Mouse (Mus musculus) left cerebral cortex, postnatal 25 days (tissue): Measurements from ENCODE around the gene Pccb. TPM values are rescaled to one million over a fixed set of nuclear protein-coding genes. Genes with fewer than 3 reads are reported as not detected.

ENCODE experiments used
- DNase-seq, 2 experiments: peaks; one replicate each; pipeline ENCODE4 v3.0.0; 2022; ENCODE audit warnings: low spot score in 2 of 2, mixed read lengths in 1 of 2
- intact Hi-C: fragments of 180-260 bp; cut with DNase I; formaldehyde crosslinking; loops from one replicate; pipeline ENCODE4 v1.15.1; 2025
- total RNA-seq, 2 experiments: library from RNA; stranded (reverse); gene quantifications; 2 replicates each; pipeline ENCODE4 v1.2.3; 2021

Pccb gene
- total RNA-seq, 2 experiments from 2014 or later, result 37.6 to 39.0 TPM

DNA sequence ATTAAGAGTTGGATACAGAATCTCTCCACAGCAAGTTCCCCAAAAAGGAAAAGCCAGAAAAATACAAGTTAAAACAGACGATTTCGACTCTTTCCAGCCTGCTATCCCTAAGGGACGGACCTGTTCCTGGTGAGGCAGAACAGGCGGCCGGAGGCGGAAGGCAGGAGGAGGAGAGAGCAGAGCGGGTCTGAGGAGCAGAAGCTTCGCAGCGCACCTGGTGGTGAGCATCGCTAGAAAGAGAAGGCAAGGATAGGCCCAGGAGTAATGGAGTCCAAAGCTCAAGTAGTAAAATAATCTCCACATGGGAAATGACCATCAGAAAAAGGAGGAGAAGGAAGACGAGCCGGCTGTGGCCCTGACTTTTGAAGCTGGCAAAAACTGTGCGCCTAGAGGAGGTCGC lies 18.6 kb upstream of the Pccb start:
- no peak for DNase-seq
- intact Hi-C loops, result no loop called here

DNA sequence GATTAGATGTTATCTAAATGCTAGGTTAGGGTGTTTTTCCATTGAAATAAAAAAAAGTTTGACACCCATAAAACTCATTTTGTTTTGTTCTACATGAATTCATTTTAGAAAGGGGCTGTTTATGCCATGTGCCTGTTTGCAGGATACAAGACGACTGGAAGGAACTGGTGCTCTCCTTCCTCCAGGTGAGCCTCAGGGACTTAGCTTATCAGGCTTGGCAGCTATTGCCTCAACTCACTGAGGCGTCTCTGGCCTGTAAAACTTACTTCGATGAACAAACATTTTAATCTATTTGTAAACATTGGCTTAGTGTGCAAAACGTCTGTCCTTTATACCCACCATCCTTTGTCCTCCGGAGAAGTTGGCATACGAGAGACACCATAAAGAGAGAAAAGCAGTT lies 18.0 kb upstream of the Pccb start:
- intact Hi-C loops, result no loop called here
- DNase-seq, result no peak

GRCm38 (mm10) chr9:101052007-101052406 lies 17.3 kb upstream of the Pccb start:
- intact Hi-C loops, result no loop called here

DNA sequence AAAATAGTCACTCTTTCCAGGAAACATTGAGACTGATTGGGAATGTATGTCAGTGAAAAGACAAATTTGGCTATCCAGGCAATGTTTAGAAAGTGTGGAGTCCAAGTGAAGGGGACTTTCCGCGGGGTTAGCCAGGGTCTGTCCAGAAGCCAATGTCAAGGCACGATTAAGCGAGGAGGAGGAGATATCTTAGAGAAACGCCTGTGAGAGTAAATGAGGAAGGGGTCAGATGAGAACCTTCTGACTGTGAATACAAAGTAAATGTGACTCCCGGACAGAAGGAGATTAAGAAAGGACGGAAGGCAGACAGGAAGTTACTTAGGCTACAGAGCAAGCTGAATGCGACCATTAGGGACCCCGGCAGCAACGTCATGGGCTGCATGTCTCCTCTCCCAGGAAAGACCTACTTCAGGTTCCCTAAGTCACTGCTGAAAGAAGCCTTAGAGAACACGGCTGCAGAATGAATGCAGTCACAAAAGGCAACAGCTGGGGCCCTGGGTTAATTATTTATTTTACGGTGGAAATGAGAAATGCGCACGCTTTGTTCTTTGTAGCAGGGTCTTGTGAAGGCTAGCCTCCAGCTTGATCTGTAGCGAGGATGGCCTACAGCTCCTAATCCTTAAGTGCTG lies 11.1 kb upstream of the Pccb start:
- intact Hi-C loops, result no loop called here
- DNase-seq, result no peak

More at GRCm38 (mm10) chr9:101052007-101052406, 17.3 kb upstream of the Pccb start:
- no peak for DNase-seq

DNA sequence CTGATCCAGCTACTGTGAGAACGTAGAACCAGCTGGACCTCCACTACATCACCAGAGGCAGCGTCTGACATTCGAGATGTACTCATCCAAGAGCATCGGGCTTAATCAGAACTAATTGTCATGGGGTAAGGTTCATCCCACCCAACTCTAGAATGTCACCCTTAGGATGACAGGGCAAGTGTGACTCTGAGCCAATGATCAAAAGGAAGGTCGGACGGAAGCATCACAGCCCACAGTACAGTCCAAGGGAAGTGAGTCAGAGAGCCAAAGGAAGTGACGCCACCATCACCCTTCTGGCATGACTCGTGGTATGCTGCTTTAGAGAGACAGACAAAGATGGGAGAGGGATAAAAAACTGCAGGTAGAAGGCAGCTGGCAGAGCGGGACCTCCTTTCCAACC lies 7.6 kb upstream of the Pccb start:
- DNase-seq, result no peak
- intact Hi-C loops, result no loop called here

- intact Hi-C loops, result no loop called here
Observed at GRCm38 (mm10) chr9:101041508-101041907, 6.8 kb upstream of the Pccb start.

DNA sequence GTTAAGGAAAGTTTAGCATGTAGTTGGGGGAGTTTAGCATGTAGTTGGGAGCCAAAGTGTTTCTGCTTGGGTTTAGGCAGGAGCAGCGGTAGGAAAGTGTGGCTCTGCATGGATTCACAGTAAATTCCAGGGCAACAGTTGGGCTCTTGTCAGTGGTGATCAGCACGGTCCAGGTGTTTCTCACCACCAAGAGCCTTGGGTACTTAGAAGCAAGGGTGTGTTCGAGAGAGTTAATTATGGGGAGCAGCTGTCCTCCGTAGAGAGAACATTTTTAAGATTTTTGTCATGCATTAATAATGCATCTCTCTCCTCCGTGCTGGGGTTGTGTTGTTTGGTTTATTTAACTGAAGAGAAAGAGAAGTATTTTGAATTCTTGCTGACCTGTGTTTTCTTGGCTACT lies 3.9 kb upstream of the Pccb start:
- DNase-seq, result no peak
- intact Hi-C loops, result no loop called here

More at GRCm38 (mm10) chr9:101041508-101041907, 6.8 kb upstream of the Pccb start:
- DNase-seq, result no peak

- intact Hi-C loops, result no loop called here
- DNase-seq, result no peak
Observed at GRCm38 (mm10) chr9:101037396-101037795, 2.7 kb upstream of the Pccb start.

DNA sequence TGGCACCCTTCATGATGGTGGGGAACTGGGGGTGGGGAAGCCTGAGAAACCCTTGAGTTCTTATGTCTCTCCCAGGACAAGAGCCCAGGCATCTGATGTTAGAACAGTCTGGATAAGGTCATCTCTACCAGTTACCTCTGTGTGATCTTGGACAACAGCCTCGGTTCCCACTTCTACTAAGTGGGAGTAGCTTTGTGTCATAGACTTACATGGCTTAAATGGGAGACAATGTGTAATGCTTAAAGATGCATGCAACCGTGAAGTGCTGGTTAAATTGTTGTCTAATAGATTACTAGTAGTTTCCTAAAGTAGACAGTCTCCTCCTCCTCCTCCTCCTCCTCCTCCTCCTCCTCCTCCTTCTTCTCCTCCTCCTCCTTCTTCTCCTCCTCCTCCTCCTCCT lies 2.2 kb upstream of the Pccb start:
- no peak for DNase-seq
- intact Hi-C loops, result no loop called here

DNA sequence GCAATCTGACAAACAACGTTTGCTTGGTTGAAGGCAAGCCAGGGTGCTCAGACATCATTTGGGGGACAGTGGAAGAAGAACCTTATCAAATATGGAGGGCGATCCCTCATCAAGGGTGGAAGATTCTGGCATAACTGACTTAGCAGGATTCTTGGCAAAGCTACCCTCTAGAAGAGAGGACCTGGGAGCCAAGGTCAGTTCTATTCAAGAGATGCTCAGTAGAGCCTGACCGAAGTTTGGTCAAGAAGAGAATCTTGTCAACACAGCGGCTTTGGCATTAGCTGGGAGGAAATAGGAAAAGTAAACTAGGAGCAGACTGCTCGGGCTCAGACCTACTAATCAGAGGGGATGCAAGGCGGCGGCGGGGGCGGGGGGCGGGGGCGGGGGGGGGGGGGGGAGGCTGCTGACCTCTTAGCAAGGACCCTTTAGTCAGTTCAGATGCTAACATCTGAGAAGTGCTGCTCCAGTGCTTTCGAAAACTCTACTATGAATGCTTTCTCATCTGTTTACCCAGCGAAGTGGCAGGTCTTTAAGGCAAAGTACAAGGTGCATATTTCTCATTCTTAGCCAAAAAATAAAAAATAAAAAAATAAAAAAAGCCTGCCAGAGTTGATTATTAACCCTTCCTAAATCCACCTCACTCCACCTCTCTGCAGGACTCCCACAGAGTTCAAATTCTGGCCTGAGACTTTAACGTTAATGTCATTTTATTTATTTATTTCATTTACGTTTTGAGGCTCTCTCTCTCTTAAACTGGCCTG lies 1.3 kb upstream of the Pccb start:
- no peak for DNase-seq
- intact Hi-C loops, result no loop called here

- intact Hi-C loops, result loop anchor here (1.0 kb wide), 1 partner anchor 39 kb away; no protein-coding TSS in a partner anchor
- no peak for DNase-seq
Observed at GRCm38 (mm10) chr9:101033761-101034447, 794 bp downstream of the Pccb start.

- no peak for DNase-seq
- intact Hi-C loops, result no loop called here
Observed at GRCm38 (mm10) chr9:101018768-101019167, 15.9 kb downstream of the Pccb start.

GRCm38 (mm10) chr9:101017734-101018516 lies 16.8 kb downstream of the Pccb start:
- no peak for DNase-seq
- intact Hi-C loops, result no loop called here

DNA sequence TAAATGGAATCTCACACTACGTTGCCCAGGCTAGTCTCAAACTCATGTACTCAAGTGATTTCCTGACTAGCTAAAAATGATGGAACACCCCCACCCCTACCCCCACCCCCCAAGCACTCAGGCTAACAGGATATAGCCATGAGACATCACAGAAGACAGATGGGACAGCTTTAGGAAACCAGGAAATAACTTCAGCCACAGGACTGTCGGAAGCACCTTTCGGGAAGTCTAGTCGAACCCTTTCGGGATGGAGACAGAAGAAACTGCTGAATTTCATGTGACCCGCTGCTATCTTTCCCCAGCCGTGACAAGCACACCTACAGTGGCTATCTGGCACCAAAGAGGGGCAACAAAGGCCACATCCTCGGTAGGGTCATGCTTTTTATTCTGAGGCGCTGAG lies 19.4 kb downstream of the Pccb start:
- DNase-seq, result no peak
- intact Hi-C loops, result no loop called here

- no peak for DNase-seq
- intact Hi-C loops, result no loop called here
Observed at GRCm38 (mm10) chr9:101012433-101012832, 22.3 kb downstream of the Pccb start.

- intact Hi-C loops, result no loop called here
- no peak for DNase-seq
Observed at GRCm38 (mm10) chr9:101005866-101006265, 28.8 kb downstream of the Pccb start.

DNA sequence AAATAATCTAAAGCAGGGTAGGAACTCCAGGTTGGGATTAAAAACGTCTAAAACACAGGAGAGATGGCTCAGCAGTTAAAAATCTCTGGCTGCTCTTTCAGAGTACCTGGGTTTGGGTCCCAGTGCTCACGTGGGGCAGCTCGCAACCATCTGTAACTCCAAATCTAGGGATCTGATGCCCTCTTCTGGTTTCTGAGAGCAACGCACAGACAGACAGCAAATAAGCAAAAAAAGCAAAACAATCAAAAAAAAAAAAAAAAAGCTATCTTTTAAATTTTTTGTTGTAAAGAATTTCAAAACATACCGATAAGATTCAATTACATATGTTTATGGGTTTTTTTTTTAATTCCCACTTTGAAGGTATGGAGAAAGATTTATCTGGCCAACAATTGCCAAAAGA lies 31.4 kb downstream of the Pccb start:
- no peak for DNase-seq
- intact Hi-C loops, result no loop called here

GRCm38 (mm10) chr9:101002841-101003240 lies 31.9 kb downstream of the Pccb start:
- intact Hi-C loops, result no loop called here
- DNase-seq, result no peak

DNA sequence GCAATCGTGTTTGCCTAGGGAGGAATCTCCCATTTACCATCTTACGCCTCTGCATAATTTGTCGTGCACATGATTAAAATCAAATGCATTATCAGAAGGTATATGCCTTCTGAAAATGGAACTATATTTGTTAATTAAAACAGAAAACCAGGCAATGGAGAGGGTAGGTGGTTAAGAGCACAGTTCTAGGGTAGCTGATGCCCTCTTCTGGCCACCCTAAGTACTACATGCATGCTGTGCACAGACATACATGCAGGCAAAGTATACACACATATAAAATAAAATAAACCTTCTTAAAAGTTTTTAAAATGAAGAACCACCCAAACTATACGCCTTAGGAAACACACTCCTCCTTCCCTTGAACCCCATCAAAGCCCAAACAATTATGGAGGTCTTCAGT lies 32.6 kb downstream of the Pccb start:
- no peak for DNase-seq

DNA sequence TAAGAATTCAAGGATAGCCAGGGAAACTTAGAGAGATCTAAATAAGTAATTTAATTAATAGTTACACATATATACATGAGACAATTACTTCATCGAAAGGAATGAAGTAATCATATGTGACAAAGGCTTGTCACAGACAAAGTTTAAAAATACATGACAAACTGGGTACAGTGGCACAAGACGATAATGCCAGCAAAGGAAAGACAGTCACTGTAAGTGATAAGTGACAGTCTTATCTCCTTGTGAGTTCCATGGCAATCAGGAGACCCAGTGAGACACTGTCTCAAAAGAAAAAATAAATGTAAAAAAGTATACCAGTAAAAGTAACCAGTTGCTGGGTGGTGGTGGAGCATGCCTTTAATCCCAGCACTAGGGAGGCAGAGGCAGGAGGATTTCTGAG lies 37.6 kb downstream of the Pccb start:
- DNase-seq, result no peak
- intact Hi-C loops, result no loop called here

More for the DNA sequence above, 32.6 kb downstream of the Pccb start:
- intact Hi-C loops, result no loop called here
